Mouse (Mus musculus) cerebellum, adult 2 months (tissue): Measurements from ENCODE around the gene Sycp2. TPM values are rescaled to one million over a fixed set of nuclear protein-coding genes. Genes with fewer than 3 reads are reported as not detected.

Source experiments
- DNase-seq, 2 experiments: peaks; one replicate each; pipeline ENCODE4 v3.0.0; 2021
- H3K27ac ChIP-seq: fragments of 200-500 bp; 2 replicates; pipeline ENCODE4 v1.5.1; 2012; ENCODE audit warnings: low read length, control low read depth, inconsistent platforms; ENCODE audit not compliant: insufficient read depth
- H3K27me3 ChIP-seq: fragments of 200-500 bp; 2 replicates; pipeline ENCODE4 v1.6.1; 2012; ENCODE audit warnings: inconsistent platforms, mild to moderate bottlenecking, low read length, moderate library complexity; ENCODE audit not compliant: control insufficient read depth, insufficient read depth
- H3K4me1 ChIP-seq: fragments of 200-500 bp; 2 replicates; pipeline ENCODE4 v1.6.1; 2011; ENCODE audit warnings: low read length; ENCODE audit not compliant: control insufficient read depth, insufficient read depth
- H3K4me3 ChIP-seq: fragments of 200-500 bp; replicated peaks from 2 replicates; pipeline ENCODE3; 2011; ENCODE audit warnings: mild to moderate bottlenecking, low read depth, low read length, control low read depth; ENCODE audit not compliant: insufficient read depth
- CTCF ChIP-seq: fragments of 200-500 bp; IDR thresholded peaks from 2 replicates; pipeline ENCODE4 v1.5.1; 2011; ENCODE audit warnings: low read depth, mild to moderate bottlenecking, control low read depth, low read length, moderate library complexity, borderline replicate concordance; ENCODE audit not compliant: insufficient read depth
- POLR2A ChIP-seq: fragments of 200-500 bp; IDR thresholded peaks from 2 replicates; pipeline ENCODE4 v1.6.1; 2011; ENCODE audit warnings: low read length, control low read depth, borderline replicate concordance; ENCODE audit not compliant: insufficient read depth
- WGBS: fragments of 180-500 bp; shearing (Covaris S2); methylation state at CpG from one replicate; pipeline ENCODE4 v1.1.7; 2018; 5-methylcytosine and 5-hydroxymethylcytosine counted together
- polyA plus RNA-seq: library from polyadenylated mRNA; depleted of rRNA; stranded (reverse); fragments of >200 nt; gene quantifications from 2 replicates; pipeline ENCODE4 v1.2.3, GENCODE M21; 2012

The Sycp2 gene
- polyA plus RNA-seq, 1 experiment: 0.34 TPM

- DNase-seq: no peak
- TF ChIP-seq CTCF (no peak), POLR2A (no peak)
- H3K27me3 ChIP-seq: no peaks in the 10 kb centered on the region
- no peak overlapping the region for H3K27ac ChIP-seq
- 83% methylated on average over 2 of the region's 2 CpGs for WGBS
- no peaks in the 10 kb centered on the region for H3K4me1 ChIP-seq
- H3K4me3 ChIP-seq: no peak overlapping the region
Observed at GRCm38 (mm10) chr2:178433495-178433894, 26.0 kb upstream of the Sycp2 start.

GRCm38 (mm10) chr2:178430231-178430630, 22.7 kb upstream of the Sycp2 start, which contains the start of gene Cdh26:
Gene Cdh26 (plus strand): TSS chr2:178430531.
- TF ChIP-seq POLR2A (no peak), CTCF (no peak)
- no peak for DNase-seq
- Histone ChIP-seq H3K27ac (no peak within 1 kb of the TSS), H3K27me3 (no peaks in the 10 kb centered on the region), H3K4me3 (no peak within 1 kb of the TSS), H3K4me1 (no peaks in the 10 kb centered on the region)
- WGBS: 90% methylated on average over 4 of the region's 4 CpGs

GRCm38 (mm10) chr2:178429426-178429825, 21.9 kb upstream of the Sycp2 start:
- no peak overlapping the region for H3K4me3 ChIP-seq
- no peak for TF ChIP-seq CTCF
- TF ChIP-seq POLR2A: no peak
- WGBS: 86% methylated on average over 6 of the region's 6 CpGs
- no peak overlapping the region for H3K27ac ChIP-seq
- no peak for DNase-seq
- no peaks in the 10 kb centered on the region for H3K4me1 ChIP-seq
- H3K27me3 ChIP-seq: no peaks in the 10 kb centered on the region

GRCm38 (mm10) chr2:178428676-178429075, 21.2 kb upstream of the Sycp2 start:
- Histone ChIP-seq H3K27me3 (no peaks in the 10 kb centered on the region), H3K27ac (no peak overlapping the region), H3K4me1 (no peaks in the 10 kb centered on the region), H3K4me3 (no peak overlapping the region)
- no peak for DNase-seq
- TF ChIP-seq POLR2A: no peak
- WGBS: 94% methylated on average over 4 of the region's 4 CpGs

GRCm38 (mm10) chr2:178428183-178428582, 20.7 kb upstream of the Sycp2 start:
- Histone ChIP-seq H3K27ac (no peak overlapping the region), H3K27me3 (no peaks in the 10 kb centered on the region), H3K4me3 (no peak overlapping the region), H3K4me1 (no peaks in the 10 kb centered on the region)
- no peak for DNase-seq
- TF ChIP-seq CTCF: no peak
- TF ChIP-seq POLR2A: no peak
- 83% methylated on average over 9 of the region's 9 CpGs for WGBS

GRCm38 (mm10) chr2:178427181-178427580, 19.7 kb upstream of the Sycp2 start:
- no peak for DNase-seq
- Histone ChIP-seq H3K27ac (no peak overlapping the region), H3K4me3 (no peak overlapping the region), H3K27me3 (no peaks in the 10 kb centered on the region), H3K4me1 (no peaks in the 10 kb centered on the region)
- TF ChIP-seq POLR2A: no peak
- no peak for TF ChIP-seq CTCF
- 81% methylated on average over 5 of the region's 5 CpGs for WGBS

GRCm38 (mm10) chr2:178426229-178426628, 18.7 kb upstream of the Sycp2 start:
- no peaks in the 10 kb centered on the region for H3K4me1 ChIP-seq
- 49% methylated on average over 4 of the region's 4 CpGs for WGBS
- no peak for DNase-seq

GRCm38 (mm10) chr2:178423223-178423622, 15.7 kb upstream of the Sycp2 start:
- TF ChIP-seq CTCF (no peak), POLR2A (no peak)
- no peak overlapping the region for H3K27ac ChIP-seq
- H3K4me1 ChIP-seq: no peaks in the 10 kb centered on the region
- H3K27me3 ChIP-seq: no peaks in the 10 kb centered on the region
- no peak for DNase-seq
- WGBS: 82% methylated on average over 5 of the region's 5 CpGs
- H3K4me3 ChIP-seq: no peak overlapping the region

More at GRCm38 (mm10) chr2:178426229-178426628, 18.7 kb upstream of the Sycp2 start:
- Histone ChIP-seq H3K27me3 (no peaks in the 10 kb centered on the region), H3K27ac (no peak overlapping the region), H3K4me3 (no peak overlapping the region)
- TF ChIP-seq POLR2A: no peak
- peak; percentile 9; the same call in 1 of the 2 replicates for TF ChIP-seq CTCF

GRCm38 (mm10) chr2:178422186-178422585, 14.7 kb upstream of the Sycp2 start:
- WGBS: 52% methylated on average over 3 of the region's 3 CpGs
- no peaks in the 10 kb centered on the region for H3K27me3 ChIP-seq
- no peaks in the 10 kb centered on the region for H3K4me1 ChIP-seq
- DNase-seq: no peak
- no peak overlapping the region for H3K27ac ChIP-seq
- no peak for TF ChIP-seq POLR2A
- TF ChIP-seq CTCF: no peak
- no peak overlapping the region for H3K4me3 ChIP-seq
